Mouse (Mus musculus) right cerebral cortex, postnatal 4 days (tissue): ENCODE measurements at regions not wholly inside any gene's neighbourhood (a gene's known extent, or its start where the extent isn't known, plus 50 kb on each side); places are given as distances from the start of the nearest gene placed in this dataset.

ENCODE experiments used
- DNase-seq: peaks from one replicate; pipeline ENCODE4 v3.0.0-alpha.2; 2022

- no peak for DNase-seq
Observed at GRCm38 (mm10) chr6:100140581-100141114, 146.6 kb downstream of the Rybp start.

- no peak for DNase-seq
Observed at GRCm38 (mm10) chr6:100139809-100140208, 147.5 kb downstream of the Rybp start.

DNA sequence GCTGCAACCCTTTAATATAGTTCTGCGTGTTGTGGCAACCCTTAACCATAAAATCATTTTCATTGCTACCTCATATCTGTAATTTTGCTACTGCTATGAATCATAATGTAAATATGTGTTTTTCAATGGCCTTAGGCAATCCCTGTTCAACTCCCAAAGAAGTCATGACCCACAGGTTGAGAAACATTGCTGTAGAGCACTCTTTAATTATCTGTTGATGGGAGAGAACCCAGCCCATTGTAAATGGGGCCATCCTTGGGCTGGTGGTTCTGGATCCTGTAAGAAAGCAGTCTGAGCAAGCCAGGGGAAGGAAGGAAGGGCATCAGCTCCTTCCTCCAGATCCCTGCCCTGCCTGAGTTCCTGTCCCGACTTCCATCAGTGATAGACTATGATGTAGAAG, 148.6 kb downstream of the Rybp start:
- DNase-seq, result no peak

GRCm38 (mm10) chr6:100135177-100135576, 152.1 kb downstream of the Rybp start:
- DNase-seq, result no peak

DNA sequence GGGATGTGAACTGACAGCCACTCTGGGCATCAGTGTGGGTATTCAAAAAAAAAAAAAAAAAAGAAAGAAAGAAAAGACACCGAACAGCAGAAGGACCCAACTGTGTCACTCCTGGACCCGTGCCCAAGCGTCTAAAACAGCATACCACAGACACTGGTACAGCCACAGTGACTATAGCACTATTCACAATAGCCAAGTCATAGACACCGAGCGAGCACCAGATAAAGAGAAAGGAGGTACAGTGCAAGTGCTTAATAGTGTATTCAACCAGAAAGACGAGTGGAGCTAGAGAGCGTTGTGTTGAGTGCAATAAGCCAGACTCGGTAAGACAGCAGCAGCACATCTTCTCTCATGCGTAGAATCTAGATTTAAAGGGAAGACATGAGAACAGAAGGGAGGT, 153.3 kb downstream of the Rybp start:
- DNase-seq, result peak; percentile 41

- DNase-seq, result no peak
Observed at GRCm38 (mm10) chr6:100132916-100133600, 154.2 kb downstream of the Rybp start.

GRCm38 (mm10) chr6:100127221-100128143, 159.8 kb downstream of the Rybp start:
- peak; percentile 83 for DNase-seq

- DNase-seq, result no peak
Observed at GRCm38 (mm10) chr6:100126736-100127135, 160.5 kb downstream of the Rybp start.

- DNase-seq, result no peak
Observed at GRCm38 (mm10) chr6:100126326-100126725, 161.0 kb downstream of the Rybp start.

- no peak for DNase-seq
Observed at GRCm38 (mm10) chr6:100121240-100121639, 166.0 kb downstream of the Rybp start.

- DNase-seq, result no peak
Observed at GRCm38 (mm10) chr6:100120017-100120944, 167.0 kb downstream of the Rybp start.

GRCm38 (mm10) chr6:100117084-100117483, 170.2 kb downstream of the Rybp start:
- DNase-seq, result no peak

GRCm38 (mm10) chr6:100113393-100114137, 173.7 kb downstream of the Rybp start:
- DNase-seq, result no peak

- no peak for DNase-seq
Observed at GRCm38 (mm10) chr6:100110981-100111660, 176.2 kb downstream of the Rybp start.

GRCm38 (mm10) chr6:100109979-100110378, 177.3 kb downstream of the Rybp start:
- DNase-seq, result no peak

- DNase-seq, result no peak
Observed at GRCm38 (mm10) chr6:100109351-100109750, 177.9 kb downstream of the Rybp start.

GRCm38 (mm10) chr6:100107508-100107907, 179.8 kb downstream of the Rybp start:
- DNase-seq, result no peak

DNA sequence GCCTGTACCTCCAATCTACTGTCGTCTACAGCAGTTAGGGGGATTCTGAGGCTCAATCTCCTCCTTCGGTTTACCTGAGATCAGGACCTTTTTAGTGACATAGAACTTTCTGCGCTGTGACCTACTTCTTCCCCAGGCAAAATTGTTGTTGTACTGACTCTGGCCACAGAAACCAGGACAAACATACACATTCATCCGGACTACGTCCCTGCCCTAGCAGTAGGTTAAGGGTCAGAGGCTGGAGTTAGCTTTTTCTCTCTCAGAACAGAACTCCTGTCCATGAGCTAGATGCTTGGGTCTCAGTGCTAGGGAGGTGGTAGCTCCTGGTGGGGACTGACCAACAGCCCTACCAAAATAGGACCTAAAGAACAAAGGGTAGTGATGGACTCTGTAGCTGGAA, 180.2 kb downstream of the Rybp start:
- DNase-seq, result no peak

DNA sequence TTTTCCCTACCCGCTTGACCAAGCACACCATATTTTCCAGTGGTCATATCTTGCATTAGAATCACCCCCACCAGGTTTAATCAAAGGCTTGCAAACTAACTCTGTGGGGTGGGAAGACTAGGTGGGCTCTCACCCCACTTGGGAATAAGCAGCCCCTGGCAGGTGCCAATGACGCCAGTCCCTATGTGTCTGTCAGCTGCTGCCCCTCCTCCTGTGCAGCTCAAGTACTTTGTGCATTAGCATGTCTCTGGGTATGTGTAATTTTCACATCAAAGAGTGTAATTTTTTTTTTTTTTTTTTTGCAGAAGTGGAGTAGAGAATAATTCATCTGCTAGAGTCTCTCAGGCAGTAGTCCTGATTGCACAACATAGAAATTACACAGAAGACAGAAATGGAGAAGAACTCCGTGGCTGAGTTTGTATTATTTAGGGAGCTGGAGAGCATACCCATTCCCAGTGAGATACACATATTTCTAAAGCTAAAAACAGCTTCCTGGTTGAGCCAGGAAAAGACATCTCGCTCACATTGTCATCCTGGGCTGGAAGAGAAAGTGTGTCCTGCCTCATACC, 186.6 kb downstream of the Rybp start:
- no peak for DNase-seq

- DNase-seq, result no peak
Observed at GRCm38 (mm10) chr6:100096393-100097125, 190.7 kb downstream of the Rybp start.
